Mouse (Mus musculus): Measurements from ENCODE around the gene Unc13c. TPM values are rescaled to one million over a fixed set of nuclear protein-coding genes. Genes with fewer than 3 reads are reported as not detected.

Unc13c gene
- polyA plus RNA-seq (2015; fragmentation: Nextera tagmentation; extraction: Ambion mirVana) = 0.16 and 0.18 TPM in 2 replicates

GRCm38 (mm10) chr9:73968641-73969121 lies at the start of gene Unc13c:
TSS of gene Unc13c (minus strand) at chr9:73968966.

Other genes starting within 250 kb of the Unc13c start
- 0.10 and 0.11 TPM in 2 replicates for gene Wdr72, start 141.4 kb upstream of the Unc13c start, polyA plus RNA-seq (2015; fragmentation: Nextera tagmentation; extraction: Ambion mirVana)